Mouse (Mus musculus): ENCODE measurements around the gene Nrp1.

Gene Nrp1

DNA sequence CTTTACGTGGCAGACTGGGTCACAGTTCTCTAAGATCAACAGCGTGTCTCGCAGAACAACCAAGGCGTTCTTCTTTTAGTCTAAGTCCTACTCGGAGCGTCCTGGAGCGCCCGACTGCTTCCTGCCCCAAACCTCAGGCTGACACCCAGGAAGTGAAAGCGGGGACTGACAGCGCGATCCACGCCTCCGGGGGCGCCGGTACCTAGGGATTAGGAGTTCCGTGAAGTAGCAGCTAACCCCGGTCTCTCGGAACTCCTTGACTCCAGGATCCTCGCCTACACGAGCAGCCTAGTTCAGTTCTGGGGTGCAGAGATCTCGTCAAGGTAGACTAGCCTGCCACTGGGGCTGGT is at the start of gene Nrp1:
TSS of gene Nrp1 (plus strand) at position 199 of the 350 bp plus-strand sequence.
- DNase-seq, result peak; percentile 9 to 15

DNA sequence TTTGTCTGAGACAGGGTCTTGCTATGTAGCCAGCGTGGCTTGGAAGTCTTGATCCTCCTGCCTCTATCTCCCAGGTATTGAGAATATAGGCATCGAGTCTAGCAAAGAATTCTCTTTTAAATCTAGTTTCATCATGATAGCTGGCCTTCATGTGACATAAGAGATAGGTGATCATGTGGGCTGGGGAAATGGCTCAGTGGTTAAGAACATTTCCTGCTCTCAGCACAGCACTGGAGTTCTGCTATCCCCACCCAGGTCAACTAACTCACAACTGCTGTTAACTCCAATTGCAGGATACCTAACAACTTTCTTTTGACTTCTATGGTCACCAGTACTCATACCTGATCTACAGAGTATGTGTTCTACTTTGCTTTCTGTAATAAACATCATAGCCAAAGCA is 37.6 kb upstream of the Nrp1 start:
- no peak for DNase-seq

- no peak for DNase-seq
These were observed 31.1 kb upstream of the Nrp1 start for GRCm38 (mm10) chr8:128327281-128327680.

- no peak for DNase-seq
These were observed 30.5 kb upstream of the Nrp1 start for GRCm38 (mm10) chr8:128327922-128328321.

DNA sequence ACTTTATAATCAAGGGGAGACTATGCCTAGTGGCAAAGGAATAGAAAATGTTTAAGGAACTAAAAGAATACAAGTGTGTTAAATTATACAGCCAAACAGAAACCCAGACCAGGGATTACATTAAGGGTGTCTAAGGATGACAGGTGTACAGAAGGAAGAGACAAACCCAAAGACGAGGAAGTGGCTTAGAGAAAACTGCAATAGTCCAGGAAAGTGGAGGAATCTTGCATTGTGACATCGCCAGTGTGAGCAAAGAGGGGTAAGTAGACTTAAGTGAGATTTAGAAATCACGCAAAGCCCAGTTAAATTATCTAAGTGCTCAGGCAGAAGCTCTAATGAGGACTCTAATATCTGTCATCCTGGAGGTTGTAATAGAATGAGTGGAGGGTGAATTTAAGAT is 28.9 kb upstream of the Nrp1 start:
- no peak for DNase-seq

GRCm38 (mm10) chr8:128335976-128336375 is 22.4 kb upstream of the Nrp1 start:
- no peak for DNase-seq

- DNase-seq, result no peak
These were observed 19.5 kb upstream of the Nrp1 start for GRCm38 (mm10) chr8:128338951-128339350.

DNA sequence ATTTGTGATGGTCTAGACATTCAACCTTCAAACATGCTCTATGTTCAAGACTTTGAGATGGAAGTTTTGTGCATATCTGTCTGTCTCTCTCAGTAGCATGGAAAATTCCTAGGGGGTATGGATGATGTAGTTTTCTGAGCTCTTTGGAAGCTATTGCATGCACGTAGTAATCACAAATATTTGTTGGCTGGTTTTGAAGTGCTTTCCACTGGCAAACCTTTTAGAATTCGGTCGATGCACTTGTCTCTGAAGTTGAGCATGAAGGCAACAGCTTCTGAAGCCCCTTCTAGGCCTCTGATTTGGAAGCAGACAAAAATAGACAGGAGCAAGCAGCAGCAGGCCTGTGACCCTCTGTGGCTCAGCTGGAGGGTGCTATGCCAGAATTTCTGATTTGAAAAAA is 18.9 kb upstream of the Nrp1 start:
- no peak for DNase-seq

DNA sequence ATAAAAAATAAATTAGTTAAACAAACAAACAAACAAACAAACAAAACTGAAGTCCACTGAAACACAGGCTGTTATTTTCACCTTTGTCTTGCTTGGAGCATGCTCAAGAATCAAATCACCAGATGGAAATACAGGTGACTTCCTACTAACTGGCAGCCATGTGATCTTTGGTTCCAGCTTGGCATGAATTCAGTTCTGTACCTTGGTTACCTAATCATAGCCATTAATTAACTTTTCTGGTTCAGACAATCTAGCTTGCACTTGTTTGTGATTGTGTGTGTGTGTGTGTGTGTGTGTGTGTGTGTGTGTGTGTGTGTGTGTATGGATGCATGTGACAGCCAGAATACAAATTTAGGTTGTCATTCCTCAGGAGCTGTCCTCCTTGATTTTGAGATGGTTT is 8.0 kb upstream of the Nrp1 start:
- DNase-seq, result no peak

- DNase-seq, result no peak
These were observed 7.2 kb upstream of the Nrp1 start for GRCm38 (mm10) chr8:128351211-128351610.

- DNase-seq, result no peak
These were observed 5.6 kb upstream of the Nrp1 start for GRCm38 (mm10) chr8:128352821-128353220.

DNA sequence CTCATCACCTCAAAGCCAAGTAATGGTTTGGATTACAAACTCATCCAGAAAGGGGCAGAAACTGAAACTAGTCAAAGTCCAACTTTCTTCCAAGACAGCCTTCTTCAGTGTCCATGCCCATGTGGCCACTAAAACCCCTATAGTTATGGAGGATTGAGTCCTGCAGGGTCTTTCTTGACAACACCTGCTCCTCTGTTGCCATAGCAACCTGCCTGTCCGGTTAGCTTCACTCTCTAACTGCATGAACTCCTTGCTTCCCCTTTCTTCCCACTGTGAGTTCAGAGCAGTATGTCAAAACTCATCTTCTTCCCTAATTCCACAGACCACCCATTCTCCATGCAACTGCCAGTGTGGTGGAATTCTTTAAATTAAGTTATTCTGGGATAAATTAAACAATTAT is 4.4 kb upstream of the Nrp1 start:
- DNase-seq, result no peak

GRCm38 (mm10) chr8:128355091-128355490 is 3.3 kb upstream of the Nrp1 start:
- no peak for DNase-seq

GRCm38 (mm10) chr8:128356170-128356569 is 2.2 kb upstream of the Nrp1 start:
- DNase-seq, result no peak

DNA sequence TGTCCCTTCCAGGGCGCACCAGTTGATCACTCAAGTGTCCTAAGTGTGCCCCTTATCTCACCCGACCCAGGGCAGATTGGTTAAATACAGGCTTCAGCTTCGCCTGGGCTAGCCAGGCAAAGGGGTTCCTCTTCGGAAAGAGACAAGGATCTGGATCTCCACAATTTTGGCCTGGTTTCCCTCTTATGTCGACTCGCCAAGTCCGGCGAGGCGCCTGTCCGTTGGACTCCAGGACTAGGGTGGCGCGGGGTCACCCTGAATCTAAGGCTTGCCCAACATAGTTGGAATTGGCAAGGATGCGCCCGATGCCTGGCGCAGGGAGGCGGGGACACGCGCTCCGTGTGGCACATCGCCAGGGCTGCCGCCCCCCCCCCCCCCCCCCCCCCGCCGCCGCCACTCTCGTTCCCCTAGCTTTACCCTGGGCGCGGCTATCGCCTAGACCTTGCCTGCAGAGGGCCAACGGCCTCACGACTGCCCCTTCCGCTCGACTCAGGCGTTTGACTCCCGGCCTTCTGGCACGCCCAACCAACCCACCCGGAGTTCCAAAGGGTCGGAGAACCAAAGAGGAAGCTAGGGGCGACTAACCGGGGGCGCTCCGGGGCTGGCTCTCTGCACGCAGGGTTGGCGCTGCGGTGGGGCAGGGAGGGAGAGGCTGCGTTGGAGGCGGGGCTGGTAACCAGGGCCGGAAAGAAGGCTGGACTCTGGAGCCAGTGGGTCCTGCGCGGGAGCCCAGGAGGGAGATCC is 1.4 kb upstream of the Nrp1 start:
- DNase-seq, result peak in 1 of 2 experiments; percentile 12

DNA sequence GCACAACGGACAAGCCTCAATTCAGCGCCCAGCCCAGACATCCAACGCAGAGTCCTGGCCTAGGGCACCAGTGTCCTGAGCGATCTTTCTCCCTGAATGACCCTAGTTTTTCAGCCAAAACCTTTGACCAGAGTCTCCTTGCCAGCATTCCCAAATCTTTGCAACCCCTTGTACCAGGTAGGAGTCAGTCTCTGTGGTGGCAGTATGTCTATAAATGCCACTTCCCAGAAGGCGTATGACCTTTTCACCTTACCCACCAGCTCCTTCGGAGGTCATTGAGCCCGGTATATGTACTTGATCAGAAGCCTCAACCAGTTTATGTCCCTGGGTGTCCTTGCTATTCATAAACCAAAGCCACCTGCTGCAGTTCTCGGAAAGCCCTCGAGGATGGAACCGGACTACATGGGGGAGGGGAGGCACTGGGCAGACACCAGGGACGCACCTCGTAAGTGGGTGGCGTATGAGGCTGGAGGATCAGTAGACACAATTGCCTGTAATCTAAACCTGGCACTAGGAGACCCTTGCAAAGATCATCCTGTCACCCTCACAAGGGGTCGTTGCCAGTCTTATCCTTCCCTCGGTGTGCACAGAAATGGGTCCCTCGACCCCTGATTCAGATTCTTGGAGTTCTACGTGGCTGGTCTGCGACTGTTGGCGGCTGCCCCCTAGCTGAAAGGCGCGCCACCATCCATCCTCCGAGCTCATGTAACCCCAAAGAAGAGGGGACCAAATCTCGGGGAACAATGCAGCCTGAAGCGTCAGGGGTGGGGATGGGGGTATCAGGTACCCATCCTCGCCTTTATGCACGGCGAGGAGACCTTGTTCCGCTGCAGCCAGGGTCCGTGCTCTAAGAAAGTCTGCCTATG is 631 bp upstream of the Nrp1 start:
- DNase-seq, result peak; percentile 17 to 31

DNA sequence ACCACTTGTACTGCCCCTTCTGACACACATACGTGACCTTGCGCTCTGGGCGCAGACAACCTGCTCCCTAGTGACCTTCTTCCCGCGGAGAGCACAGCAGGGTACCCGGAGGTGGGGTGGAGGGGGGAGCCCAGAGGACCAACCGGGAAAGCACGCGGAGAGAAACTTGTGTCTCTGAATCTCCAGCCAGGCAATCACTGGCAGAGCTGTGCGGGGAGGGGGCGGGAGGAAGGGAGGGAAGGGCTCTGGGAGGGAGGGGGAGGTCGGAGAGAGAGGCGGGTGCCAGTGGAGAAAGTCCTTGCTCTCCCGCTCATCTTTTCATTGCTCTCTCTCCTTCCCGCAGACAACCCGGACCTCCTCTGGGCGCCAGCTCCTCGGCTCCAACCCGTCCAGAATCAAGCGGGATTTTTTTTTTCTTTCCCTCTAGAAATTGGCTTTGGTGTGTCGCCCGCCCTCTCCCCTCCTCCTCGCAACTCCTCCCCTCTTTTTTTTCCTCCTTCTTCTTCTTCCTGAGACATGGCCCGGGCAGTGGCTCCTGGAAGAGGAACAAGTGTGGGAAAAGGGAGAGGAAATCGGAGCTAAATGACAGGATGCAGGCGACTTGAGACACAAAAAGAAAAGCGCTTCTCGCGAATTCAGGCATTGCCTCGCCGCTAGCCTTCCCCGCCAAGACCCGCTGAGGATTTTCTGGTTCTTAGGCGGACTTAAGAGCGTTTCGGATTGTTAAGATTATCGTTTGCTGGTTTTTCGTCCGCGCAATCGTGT is 534 bp downstream of the Nrp1 start:
- no peak for DNase-seq

- no peak for DNase-seq
These were observed 1.3 kb downstream of the Nrp1 start for GRCm38 (mm10) chr8:128359521-128360318.

DNA sequence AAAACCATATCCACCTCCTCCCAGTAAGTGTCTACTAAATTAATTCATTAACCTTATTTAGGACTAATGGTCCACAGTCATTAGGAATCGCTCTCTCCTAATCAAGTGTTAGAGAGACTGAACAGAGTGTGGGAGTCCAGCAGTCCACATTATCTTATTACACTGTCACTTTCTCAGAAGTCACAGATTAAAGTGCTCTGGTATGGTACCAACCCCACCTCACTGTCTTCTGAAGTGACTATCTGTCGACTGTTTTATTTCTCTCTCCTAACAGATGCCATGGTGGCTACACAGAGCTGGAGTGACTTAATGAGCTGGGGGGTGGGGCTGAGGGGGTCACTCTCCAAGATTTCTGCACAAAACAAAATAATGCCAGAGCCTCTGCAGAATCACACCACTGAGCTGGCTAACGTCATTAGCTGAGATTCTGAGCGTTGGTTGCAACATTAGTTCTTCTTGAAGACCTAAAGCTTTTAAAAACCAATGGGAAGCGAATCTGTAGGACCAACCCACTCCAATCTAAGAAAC is 3.0 kb downstream of the Nrp1 start:
- DNase-seq, result no peak

DNA sequence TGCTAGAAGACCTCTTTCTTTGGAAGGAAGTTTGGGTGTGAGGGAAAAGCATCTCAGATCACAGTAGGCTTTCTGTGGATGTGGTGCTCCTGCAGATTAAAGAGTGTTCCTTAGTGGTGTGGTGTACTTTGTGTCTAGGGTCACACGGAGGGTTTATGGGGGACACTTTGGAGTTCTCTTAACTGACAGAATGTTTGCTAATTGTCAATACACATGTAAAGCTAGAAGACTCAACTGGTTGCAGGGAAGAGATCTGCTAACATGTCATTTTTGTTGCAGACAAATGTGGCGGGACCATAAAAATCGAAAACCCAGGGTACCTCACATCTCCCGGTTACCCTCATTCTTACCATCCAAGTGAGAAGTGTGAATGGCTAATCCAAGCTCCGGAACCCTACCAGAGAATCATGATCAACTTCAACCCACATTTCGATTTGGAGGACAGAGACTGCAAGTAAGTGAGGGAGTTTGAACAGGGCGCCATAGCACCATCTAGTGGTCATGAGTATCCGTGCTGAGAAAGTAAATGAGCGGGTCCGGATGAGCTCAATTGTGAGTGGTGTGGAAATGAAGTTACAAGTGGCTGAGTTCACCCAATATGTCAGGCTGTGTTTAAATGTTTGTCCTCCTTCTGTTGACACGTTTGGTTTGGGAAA is 4.7 kb downstream of the Nrp1 start:
- DNase-seq, result peak; percentile 79 to 81

- DNase-seq, result no peak
These were observed 12.1 kb downstream of the Nrp1 start for GRCm38 (mm10) chr8:128370496-128370895.

GRCm38 (mm10) chr8:128371026-128371425 is 12.6 kb downstream of the Nrp1 start:
- DNase-seq, result no peak
